Mouse (Mus musculus) small intestine, adult 2 months (tissue): ENCODE results near the gene Tchp.

Experiments
- CTCF ChIP-seq: fragments of 200-500 bp; IDR thresholded peaks from 2 replicates; pipeline ENCODE4 v1.5.1; 2012; ENCODE audit warnings: low read depth, mild to moderate bottlenecking, control low read depth, inconsistent platforms, low read length, moderate library complexity, mixed read lengths; ENCODE audit not compliant: insufficient replicate concordance, insufficient read length; ENCODE audit errors: extremely low read depth
- POLR2A ChIP-seq: fragments of 200-500 bp; IDR thresholded peaks from 2 replicates; pipeline ENCODE4 v1.6.1; 2012; ENCODE audit warnings: low read depth, mild to moderate bottlenecking, control low read depth, inconsistent platforms, low read length, moderate library complexity

- TF ChIP-seq POLR2A (no peak), CTCF (no peak)
These were observed 31.2 kb downstream of the Tchp start for GRCm38 (mm10) chr5:114738707-114739241.
